Mouse (Mus musculus) heart, embryonic 11.5 days (tissue): Measurements from ENCODE around the gene Bcs1l. TPM values are rescaled to one million over a fixed set of nuclear protein-coding genes. Genes with fewer than 3 reads are reported as not detected.

Experiments
- ATAC-seq: fragments of 200-750 bp; cut with Nextera tagmentation; replicated peaks from 2 replicates; pipeline ENCODE4 v1.8.0; 2017; ENCODE audit warnings: moderate library complexity; ENCODE audit not compliant: insufficient number of reproducible peaks, low FRiP score, low TSS enrichment
- H3K27ac ChIP-seq: fragments of 300-500 bp; sonication (generic); 2 replicates; pipeline ENCODE4 v1.5.1; 2014; ENCODE audit warnings: mild to moderate bottlenecking, low read depth, low read length
- H3K27me3 ChIP-seq: fragments of 300-500 bp; sonication (generic); 2 replicates; pipeline ENCODE4 v1.6.1; 2014; ENCODE audit warnings: mild to moderate bottlenecking, low read length, mixed read lengths; ENCODE audit not compliant: control insufficient read depth, insufficient read depth
- H3K36me3 ChIP-seq: fragments of 300-500 bp; sonication (generic); 2 replicates; pipeline ENCODE4 v1.6.1; 2014; ENCODE audit warnings: mild to moderate bottlenecking, low read length, moderate library complexity, mixed read lengths; ENCODE audit not compliant: control insufficient read depth, insufficient read depth
- H3K4me1 ChIP-seq: fragments of 300-500 bp; sonication (generic); 2 replicates; pipeline ENCODE4 v1.6.1; 2014; ENCODE audit warnings: low read length; ENCODE audit not compliant: control insufficient read depth, insufficient read depth
- H3K4me2 ChIP-seq: fragments of 300-500 bp; sonication (generic); 2 replicates; pipeline ENCODE4 v1.6.1; 2014; ENCODE audit warnings: mild to moderate bottlenecking, moderate library complexity
- H3K4me3 ChIP-seq: fragments of 300-500 bp; sonication (generic); 2 replicates; pipeline ENCODE4 v1.5.1; 2014; ENCODE audit warnings: low read depth, low read length
- H3K9ac ChIP-seq: fragments of 300-500 bp; sonication (generic); 2 replicates; pipeline ENCODE4 v1.6.1; 2014; ENCODE audit warnings: mild to moderate bottlenecking, low read depth, low read length, moderate library complexity
- H3K9me3 ChIP-seq: fragments of 300-500 bp; sonication (generic); replicated peaks from 2 replicates; pipeline ENCODE4 v1.6.1; 2016; ENCODE audit warnings: low read length; ENCODE audit not compliant: control insufficient read depth
- WGBS: fragments of 180-500 bp; shearing (Covaris S2); extraction: QIAGEN DNeasy Blood & Tissue Kit; methylation state at CpG from one replicate; pipeline ENCODE4 v1.1.7; 2014; ENCODE audit not compliant: insufficient replicate concordance; 5-methylcytosine and 5-hydroxymethylcytosine counted together
- polyA plus RNA-seq: library from polyadenylated mRNA; unstranded; fragments of >200 nt; fragmentation: Nextera tagmentation; extraction: Ambion mirVana; gene quantifications from 2 replicates; pipeline ENCODE4 v1.2.1, GENCODE M21; 2014

The Bcs1l gene
- polyA plus RNA-seq, 1 experiment from 2014 or later: 22.0 TPM

GRCm38 (mm10) chr1:74584616-74585398 lies 3.3 kb upstream of the Bcs1l start:
- 73% methylated on average over 3 of the region's 3 CpGs for WGBS
- no peak for ATAC-seq
- Histone ChIP-seq H3K4me3 (no peak overlapping the region), H3K4me2 (peak overlapping the region; percentile 17; the same call in 1 of the 2 replicates), H3K9me3 (no peaks in the 10 kb centered on the region), H3K9ac (0 out of 2 replicates have a peak overlapping the region, but pooled peaks have one; percentile 6), H3K27ac (no peak overlapping the region), H3K27me3 (no peaks in the 10 kb centered on the region), H3K36me3 (0 out of 2 replicates have a peak, but pooled peaks cover 3% of the 10 kb centered on the region), H3K4me1 (peaks cover 21% of the 10 kb centered on the region)

- Histone ChIP-seq H3K4me3 (peak overlapping the region; percentile 75), H3K27ac (peak overlapping the region; percentile 70), H3K4me2 (peak overlapping the region; percentile 95), H3K4me1 (peaks cover 21% of the 10 kb centered on the region), H3K9me3 (no peaks in the 10 kb centered on the region), H3K27me3 (no peaks in the 10 kb centered on the region), H3K36me3 (peaks cover 14% of the 10 kb centered on the region; the same call in 1 of the 2 replicates), H3K9ac (peak overlapping the region; percentile 81)
- no peak for ATAC-seq
- 1% methylated on average over 24 of the region's 24 CpGs for WGBS
Measured at GRCm38 (mm10) chr1:74587233-74587772, 786 bp upstream of the Bcs1l start.

GRCm38 (mm10) chr1:74594434-74594833 lies 6.3 kb downstream of the Bcs1l start:
- 83% methylated on average over 8 of the region's 8 CpGs for WGBS
- Histone ChIP-seq H3K27ac (no peak overlapping the region), H3K4me2 (no peak overlapping the region), H3K9ac (no peak overlapping the region), H3K36me3 (peaks cover 41% of the 10 kb centered on the region), H3K4me1 (no peaks in the 10 kb centered on the region), H3K9me3 (no peaks in the 10 kb centered on the region), H3K4me3 (no peak overlapping the region), H3K27me3 (no peaks in the 10 kb centered on the region)
- no peak for ATAC-seq

- WGBS: 8% methylated on average over 26 of the region's 26 CpGs
- H3K4me1 ChIP-seq: peaks cover 6% of the 10 kb centered on the region; the same call in 1 of the 2 replicates
- peak overlapping the region; percentile 88 for H3K4me3 ChIP-seq
- peak; percentile 62 for ATAC-seq
- H3K27ac ChIP-seq: 0 out of 2 replicates have a peak overlapping the region, but pooled peaks have one; percentile 15
- H3K4me2 ChIP-seq: peak overlapping the region; percentile 85
- H3K36me3 ChIP-seq: peaks cover 11% of the 10 kb centered on the region; the same call in 1 of the 2 replicates
- H3K9me3 ChIP-seq: no peaks in the 10 kb centered on the region
- H3K27me3 ChIP-seq: no peaks in the 10 kb centered on the region
- H3K9ac ChIP-seq: peak overlapping the region; percentile 88
Measured at GRCm38 (mm10) chr1:74600501-74601266, 12.6 kb downstream of the Bcs1l start.

- peak; percentile 82 for ATAC-seq
- WGBS: 10% methylated on average over 25 of the region's 25 CpGs
- Histone ChIP-seq H3K9ac (peak within 1 kb of the TSS; percentile 88), H3K4me2 (peak within 1 kb of the TSS; percentile 85), H3K27me3 (no peaks in the 10 kb centered on the region), H3K27ac (0 out of 2 replicates have a peak within 1 kb of the TSS, but pooled peaks have one; percentile 15), H3K9me3 (no peaks in the 10 kb centered on the region), H3K4me1 (peaks cover 6% of the 10 kb centered on the region; the same call in 1 of the 2 replicates), H3K36me3 (peaks cover 9% of the 10 kb centered on the region; the same call in 1 of the 2 replicates), H3K4me3 (peak within 1 kb of the TSS; percentile 88)
Measured at GRCm38 (mm10) chr1:74601267-74601962, 13.3 kb downstream of the Bcs1l start, which contains the start of the genes Rnf25 and Stk36. TSS of gene Rnf25 (minus strand) at chr1:74601397. TSS of gene Stk36 (plus strand) at chr1:74601445.

GRCm38 (mm10) chr1:74624183-74624582 lies 36.1 kb downstream of the Bcs1l start:
- H3K27me3 ChIP-seq: no peaks in the 10 kb centered on the region
- H3K27ac ChIP-seq: no peak overlapping the region
- no peak overlapping the region for H3K4me2 ChIP-seq
- H3K9ac ChIP-seq: no peak overlapping the region
- H3K4me1 ChIP-seq: no peaks in the 10 kb centered on the region
- 81% methylated on average over 1 of the region's 1 CpGs for WGBS
- no peaks in the 10 kb centered on the region for H3K9me3 ChIP-seq
- no peaks in the 10 kb centered on the region for H3K36me3 ChIP-seq
- H3K4me3 ChIP-seq: no peak overlapping the region
- no peak for ATAC-seq

GRCm38 (mm10) chr1:74626076-74626475 lies 38.0 kb downstream of the Bcs1l start:
- no peak overlapping the region for H3K4me3 ChIP-seq
- no peak overlapping the region for H3K4me2 ChIP-seq
- no peaks in the 10 kb centered on the region for H3K9me3 ChIP-seq
- no peaks in the 10 kb centered on the region for H3K27me3 ChIP-seq
- 72% methylated on average over 4 of the region's 4 CpGs for WGBS
- no peak overlapping the region for H3K9ac ChIP-seq
- no peaks in the 10 kb centered on the region for H3K4me1 ChIP-seq
- no peak overlapping the region for H3K27ac ChIP-seq
- H3K36me3 ChIP-seq: no peaks in the 10 kb centered on the region
- no peak for ATAC-seq

GRCm38 (mm10) chr1:74628001-74628400 lies 39.9 kb downstream of the Bcs1l start:
- H3K4me2 ChIP-seq: no peak overlapping the region
- H3K36me3 ChIP-seq: no peaks in the 10 kb centered on the region
- WGBS: 52% methylated on average over 7 of the region's 7 CpGs
- no peak overlapping the region for H3K9ac ChIP-seq
- H3K4me3 ChIP-seq: no peak overlapping the region
- ATAC-seq: no peak
- no peaks in the 10 kb centered on the region for H3K4me1 ChIP-seq
- no peaks in the 10 kb centered on the region for H3K9me3 ChIP-seq
- H3K27me3 ChIP-seq: no peaks in the 10 kb centered on the region
- no peak overlapping the region for H3K27ac ChIP-seq
